8 mouse cellular contexts compared by ENCODE assay signal in the genomic region with DNA sequence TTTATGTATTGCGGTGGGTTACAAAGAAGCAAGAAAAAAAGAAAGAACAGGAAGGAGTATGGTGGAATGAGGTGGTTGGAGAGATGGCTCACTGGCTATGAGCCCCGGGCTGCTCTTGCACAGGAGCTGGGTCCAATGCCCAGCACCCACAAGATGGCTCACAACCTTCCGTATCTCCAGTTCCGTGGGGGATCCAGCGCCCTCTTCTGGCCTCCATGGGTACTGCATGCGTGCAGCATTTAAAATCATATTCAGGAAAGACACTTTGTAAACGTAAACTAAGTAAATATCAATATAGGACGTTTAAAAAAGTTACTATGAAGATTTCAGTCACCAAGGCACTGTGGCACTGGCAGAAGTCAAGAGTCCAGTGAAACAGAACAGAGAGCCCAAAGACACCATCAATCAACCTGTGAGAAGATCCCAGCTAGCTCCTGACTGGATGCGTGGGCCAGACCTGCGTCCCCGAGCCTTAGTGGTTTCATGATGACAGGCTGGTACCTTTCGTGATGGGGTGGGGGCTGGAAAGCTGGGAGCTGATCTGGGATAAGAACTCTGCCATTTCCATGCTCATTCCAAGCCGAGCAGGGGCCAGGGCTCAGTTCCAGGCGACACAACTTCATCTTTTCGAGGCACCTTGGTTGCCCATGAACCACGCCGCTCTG. TPM values are rescaled to one million over a fixed set of nuclear protein-coding genes. Genes with fewer than 3 reads are reported as not detected.
DNase-seq lines count a peak whose midpoint lies in the region; ATAC-seq and TF ChIP-seq lines count a peak whose summit lies in the region.

No protein-coding gene starts in this region.

- no peak; the same call in 1 of the 2 replicates for ATAC-seq in limb, embryonic 14.5 days (ENCODE audit: low FRiP score, low read depth)
- peak; percentile 38 for ATAC-seq in midbrain, embryonic 15.5 days (replicated peaks)

- TF ChIP-seq CTCF in ES-Bruce4 (IDR thresholded peaks at IDR 0.05; ENCODE audit: low read depth, low read length), result peak; percentile 64
- TF ChIP-seq CTCF in cortical plate, adult 2 months (IDR thresholded peaks at IDR 0.05; ENCODE audit: extremely low read depth, insufficient read depth, low read length), result peak; percentile 61

- H3K36me3 ChIP-seq in ES-Bruce4 (ENCODE audit: control insufficient read depth, insufficient read depth, low read length, poor library complexity, severe bottlenecking), result no peaks in the 10 kb centered on the region
- H3K36me3 ChIP-seq in limb, embryonic 14.5 days (ENCODE audit: control insufficient read depth, insufficient read depth, low read length), result 0 out of 2 replicates have a peak, but pooled peaks cover 4% of the 10 kb centered on the region
- no peaks in the 10 kb centered on the region for H3K36me3 ChIP-seq in midbrain, embryonic 15.5 days (replicated peaks)

- H3K4me2 ChIP-seq in limb, embryonic 14.5 days (replicated peaks; ENCODE audit: low read depth, low read length, severe bottlenecking), result peak overlapping the region; percentile 64
- peak overlapping the region; percentile 80 for H3K4me2 ChIP-seq in midbrain, embryonic 15.5 days

- no peak overlapping the region for H3K27ac ChIP-seq in ES-Bruce4 (ENCODE audit: insufficient read depth, low read length)
- no peak overlapping the region for H3K27ac ChIP-seq in cortical plate, adult 2 months (ENCODE audit: insufficient read depth, low read length)
- H3K27ac ChIP-seq in limb, embryonic 14.5 days (replicated peaks; ENCODE audit: low read depth, low read length), result peak overlapping the region; percentile 56; the same call in 1 of the 2 replicates
- peak overlapping the region; percentile 94 for H3K27ac ChIP-seq in midbrain, embryonic 15.5 days

- TF ChIP-seq EP300 in ES-Bruce4 (IDR thresholded peaks at IDR 0.05; ENCODE audit: insufficient read depth, low read depth, low read length), result no peak

- WGBS in limb, embryonic 14.5 days, result 23% methylated on average over 17 of the region's 17 CpGs
- 22% methylated on average over 17 of the region's 17 CpGs for WGBS in midbrain, embryonic 15.5 days

- H3K4me1 ChIP-seq in ES-Bruce4 (ENCODE audit: control insufficient read depth, insufficient read depth, low read length), result no peaks in the 10 kb centered on the region
- H3K4me1 ChIP-seq in cortical plate, adult 2 months (ENCODE audit: control insufficient read depth, insufficient read depth, low read length), result no peaks in the 10 kb centered on the region; the same call in 1 of the 2 replicates
- H3K4me1 ChIP-seq in limb, embryonic 14.5 days (ENCODE audit: control insufficient read depth, insufficient read depth, low read length), result peaks cover 7% of the 10 kb centered on the region
- peaks cover 26% of the 10 kb centered on the region for H3K4me1 ChIP-seq in midbrain, embryonic 15.5 days

- TF ChIP-seq POLR2A in ES-Bruce4 (IDR thresholded peaks at IDR 0.05; ENCODE audit: insufficient read depth, low read length), result no peak
- TF ChIP-seq POLR2A in cortical plate, adult 2 months (IDR thresholded peaks at IDR 0.05; ENCODE audit: extremely low read depth, insufficient read depth, low read length), result no peak
- no peak for TF ChIP-seq POLR2A in limb, embryonic 14.5 days (IDR thresholded peaks at IDR 0.05; ENCODE audit: borderline replicate concordance, extremely low read depth, insufficient read depth, insufficient read length)

- peak; percentile 82 for DNase-seq in 416B (ENCODE audit: low read depth)
- peak; percentile 21 to 58 for DNase-seq in heart, postnatal 10 days
- no peak for DNase-seq in limb, embryonic 14.5 days (ENCODE audit: low spot score)
- peak; percentile 60 for DNase-seq in thymus, postnatal 0 days (ENCODE audit: low spot score)
- DNase-seq in right cerebral cortex, postnatal 25 days, result no peak

- peak overlapping the region; percentile 76 for H3K4me3 ChIP-seq in ES-Bruce4 (ENCODE audit: low read depth, low read length)
- H3K4me3 ChIP-seq in cortical plate, adult 2 months (ENCODE audit: insufficient read depth, low read length), result peak overlapping the region; percentile 94
- H3K4me3 ChIP-seq in limb, embryonic 14.5 days (replicated peaks; ENCODE audit: low read length), result peak overlapping the region; percentile 76
- peak overlapping the region; percentile 77 for H3K4me3 ChIP-seq in midbrain, embryonic 15.5 days

- no peak overlapping the region for H3K9ac ChIP-seq in ES-Bruce4 (ENCODE audit: low read depth, poor library complexity, severe bottlenecking)
- peak overlapping the region; percentile 61 for H3K9ac ChIP-seq in limb, embryonic 14.5 days (ENCODE audit: low read depth, low read length, severe bottlenecking)
- H3K9ac ChIP-seq in midbrain, embryonic 15.5 days, result peak overlapping the region; percentile 4

- intact Hi-C loops in heart, postnatal 10 days (cut with DNase I), result no loop called here

- H3K9me3 ChIP-seq in ES-Bruce4 (replicated peaks; ENCODE audit: control insufficient read depth, insufficient read depth, low read length, poor library complexity, severe bottlenecking), result peaks cover 4% of the 10 kb centered on the region
- H3K9me3 ChIP-seq in limb, embryonic 14.5 days (ENCODE audit: control insufficient read depth, low read length), result no peaks in the 10 kb centered on the region
- H3K9me3 ChIP-seq in midbrain, embryonic 15.5 days, result no peaks in the 10 kb centered on the region

- H3K27me3 ChIP-seq in ES-Bruce4 (ENCODE audit: control insufficient read depth, insufficient read depth, low read length, poor library complexity, severe bottlenecking), result no peaks in the 10 kb centered on the region
- H3K27me3 ChIP-seq in limb, embryonic 14.5 days (ENCODE audit: control insufficient read depth, insufficient read depth, low read length), result no peaks in the 10 kb centered on the region
- no peaks in the 10 kb centered on the region for H3K27me3 ChIP-seq in midbrain, embryonic 15.5 days (replicated peaks)

RNA-seq across cellular contexts. Expression of a gene that starts 0.9 kb away (rescaled TPM):
- 4.6 and 6.0 TPM in 2 replicates for polyA plus RNA-seq in ES-Bruce4 (2011; ENCODE audit: insufficient read depth, insufficient read length, low read depth, missing spikeins)
- polyA plus RNA-seq in cortical plate, adult 2 months (2012; rRNA removed), result 43.2 and 45.1 TPM in 2 replicates
- total RNA-seq in heart, postnatal 10 days (2021), result 10 to 100 TPM; 11.9 to 14.2 TPM
- 26.5 and 42.0 TPM in 2 replicates for polyA plus RNA-seq in limb, embryonic 14.5 days (2012; rRNA removed)
- 14.2 and 16.4 TPM in 2 replicates for polyA plus RNA-seq in limb, embryonic 14.5 days (2014; fragmentation: Nextera tagmentation; extraction: Ambion mirVana)
- 37.7 and 38.0 TPM in 2 replicates for polyA plus RNA-seq in midbrain, embryonic 15.5 days (2015; fragmentation: Nextera tagmentation; extraction: Ambion mirVana)
- 35.6 and 41.8 TPM in 2 replicates for polyA plus RNA-seq in thymus, postnatal 0 days (2015; fragmentation: Nextera tagmentation; extraction: Ambion mirVana)

RNA-seq across cellular contexts. Expression of a gene that starts 4.7 kb away (rescaled TPM):
- 73.7 and 82.5 TPM in 2 replicates for polyA plus RNA-seq in ES-Bruce4 (2011; ENCODE audit: insufficient read depth, insufficient read length, low read depth, missing spikeins)
- 72.5 and 78.9 TPM in 2 replicates for polyA plus RNA-seq in cortical plate, adult 2 months (2012; rRNA removed)
- total RNA-seq in heart, postnatal 10 days (2021), result 10 to 100 TPM; 47.9 to 52.7 TPM
- 67.6 and 95.1 TPM in 2 replicates for polyA plus RNA-seq in limb, embryonic 14.5 days (2012; rRNA removed)
- polyA plus RNA-seq in limb, embryonic 14.5 days (2014; fragmentation: Nextera tagmentation; extraction: Ambion mirVana), result 88.3 and 94.9 TPM in 2 replicates
- 79.6 and 81.1 TPM in 2 replicates for polyA plus RNA-seq in midbrain, embryonic 15.5 days (2015; fragmentation: Nextera tagmentation; extraction: Ambion mirVana)
- polyA plus RNA-seq in thymus, postnatal 0 days (2015; fragmentation: Nextera tagmentation; extraction: Ambion mirVana), result 132 and 146 TPM in 2 replicates

RNA-seq across cellular contexts. Expression of a gene that starts 15.6 kb away (rescaled TPM):
- polyA plus RNA-seq in ES-Bruce4 (2011; ENCODE audit: insufficient read depth, insufficient read length, low read depth, missing spikeins), result 0.49 and 0.79 TPM in 2 replicates
- polyA plus RNA-seq in cortical plate, adult 2 months (2012; rRNA removed), result 35.5 and 37.8 TPM in 2 replicates
- total RNA-seq in heart, postnatal 10 days (2021), result 1 to 10 TPM; 6.5 to 6.7 TPM
- polyA plus RNA-seq in limb, embryonic 14.5 days (2012; rRNA removed), result 2.6 and 3.8 TPM in 2 replicates
- polyA plus RNA-seq in limb, embryonic 14.5 days (2014; fragmentation: Nextera tagmentation; extraction: Ambion mirVana), result 2.2 and 3.4 TPM in 2 replicates
- 16.0 and 17.7 TPM in 2 replicates for polyA plus RNA-seq in midbrain, embryonic 15.5 days (2015; fragmentation: Nextera tagmentation; extraction: Ambion mirVana)
- polyA plus RNA-seq in thymus, postnatal 0 days (2015; fragmentation: Nextera tagmentation; extraction: Ambion mirVana), result 38.3 and 39.3 TPM in 2 replicates

Comparison
In these comparisons a context has a peak if more than half of its experiments do, and no peak if none do; other contexts are left out.
1. DNase-seq: peak in 416B (single experiment), heart, postnatal 10 days (2 of 2) and thymus, postnatal 0 days (single experiment); none in limb, embryonic 14.5 days (single experiment) and right cerebral cortex, postnatal 25 days (single experiment).
2. H3K27ac ChIP-seq: peak in limb, embryonic 14.5 days (single experiment) and midbrain, embryonic 15.5 days (single experiment); none in ES-Bruce4 (single experiment) and cortical plate, adult 2 months (single experiment).
3. Peak in every context shown above with its lines, with median percentiles within 50 percentile points of each other: H3K4me3 ChIP-seq.